Mouse (Mus musculus): ENCODE data around the gene Fbxo7.

The Fbxo7 gene

DNA sequence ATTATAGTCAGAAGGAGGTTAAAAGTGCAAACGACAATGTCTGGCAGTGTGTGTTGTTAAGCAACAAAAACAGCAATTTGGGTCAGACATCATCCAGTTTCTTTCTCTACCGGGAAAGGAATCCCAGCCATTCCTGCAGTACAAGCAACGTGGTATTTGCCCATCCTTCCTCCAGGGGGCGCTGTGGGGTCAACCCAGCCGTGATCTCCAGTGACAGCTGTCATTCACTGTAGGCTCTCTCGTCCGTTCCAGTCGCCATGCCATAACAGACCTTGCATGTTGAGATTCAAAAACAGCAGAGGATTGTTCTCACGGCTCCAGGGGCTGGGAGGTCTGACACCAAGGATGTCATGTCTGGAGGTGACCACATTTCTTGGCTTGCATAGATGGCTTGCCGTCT lies 70.1 kb downstream of the Fbxo7 start:
- peak; percentile 8 for DNase-seq

DNA sequence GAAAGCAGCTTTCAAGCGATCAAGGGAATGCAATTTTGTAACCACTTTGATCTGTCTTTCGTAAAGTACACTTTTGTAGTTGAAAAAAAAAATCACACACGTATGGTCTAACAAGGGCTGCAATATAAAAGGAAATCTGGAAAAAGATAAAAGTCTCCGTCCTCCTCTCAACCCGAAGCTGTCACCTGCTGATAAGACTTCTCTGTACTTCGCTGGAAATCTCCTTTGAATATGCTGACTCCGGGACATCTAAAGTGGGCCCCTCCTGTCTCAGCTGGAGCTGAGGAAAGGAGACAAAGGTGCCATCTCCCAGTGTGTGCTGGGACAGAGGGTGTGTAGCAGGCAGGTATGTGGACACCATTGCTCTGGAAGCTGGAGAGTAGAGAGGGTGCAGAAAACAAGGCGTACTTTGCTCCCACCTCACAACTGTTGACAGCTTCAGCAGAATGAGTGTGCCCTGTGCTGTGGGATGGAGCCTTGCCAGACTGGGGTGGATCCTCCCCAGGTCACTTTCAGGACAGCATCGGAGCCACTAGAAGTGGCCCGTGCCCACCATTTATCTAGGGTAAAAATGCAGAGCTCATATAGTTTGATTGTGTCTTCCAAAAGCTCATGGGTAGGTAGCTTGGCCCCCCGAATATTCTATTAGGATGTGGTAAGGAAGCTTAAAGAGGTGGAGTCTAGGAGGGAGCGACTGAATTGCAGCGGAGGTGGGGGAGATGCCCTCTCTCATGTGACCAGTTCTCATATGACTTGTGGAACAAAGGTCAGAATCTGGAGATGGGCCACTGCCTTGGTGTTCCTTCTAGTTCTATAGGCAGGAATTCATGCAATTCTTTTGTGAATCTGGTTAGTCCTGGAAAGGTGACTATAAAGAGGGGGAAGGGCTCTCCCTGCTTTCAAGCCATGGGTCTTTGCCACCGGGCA lies 71.6 kb downstream of the Fbxo7 start:
- no peak for DNase-seq

DNA sequence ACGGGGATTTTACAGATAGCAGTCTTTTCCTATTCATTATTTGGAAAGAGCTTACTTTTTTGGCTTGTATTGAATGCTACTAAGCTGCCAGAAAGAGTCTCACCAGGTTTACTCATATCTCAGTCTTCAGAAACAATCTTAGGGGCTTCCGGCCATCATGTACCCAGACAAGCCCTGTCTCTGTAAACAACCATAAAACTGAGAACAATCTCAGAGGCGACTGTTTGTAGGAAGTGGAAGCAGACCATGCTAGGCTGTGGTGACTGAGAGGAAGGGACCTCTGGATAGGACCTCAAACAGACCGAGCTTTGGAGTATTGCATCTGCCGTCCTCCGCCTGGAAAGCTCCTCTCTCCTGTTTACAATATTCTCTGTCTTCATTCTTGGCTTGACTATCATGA lies 76.6 kb downstream of the Fbxo7 start:
- DNase-seq, result no peak

DNA sequence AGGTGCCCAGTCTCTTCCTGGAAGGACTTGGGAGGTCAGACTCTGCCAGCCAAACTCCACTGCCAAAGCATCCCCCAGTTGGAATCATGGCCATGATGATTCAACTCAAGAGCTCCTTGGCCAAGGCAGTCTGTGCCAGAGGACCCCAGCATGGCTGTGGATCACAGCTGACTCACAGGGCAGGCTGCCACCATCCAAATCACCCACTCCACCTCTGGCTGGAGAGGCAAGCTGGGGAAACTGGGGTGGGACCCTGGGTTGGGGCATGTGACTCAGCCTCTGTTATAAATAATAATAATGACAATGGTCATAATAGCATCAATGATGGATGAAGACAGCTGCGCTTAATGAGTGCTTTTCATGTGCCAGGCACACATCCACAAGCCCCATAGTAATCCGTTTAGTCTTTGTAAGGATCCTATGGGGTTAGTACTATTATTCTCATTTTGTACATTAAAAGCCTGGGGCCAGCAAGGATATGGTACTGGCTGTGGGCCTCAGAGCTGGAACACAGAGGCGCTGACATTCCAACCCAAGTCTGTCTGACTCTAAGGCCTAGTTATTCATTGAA lies 78.6 kb downstream of the Fbxo7 start:
- no peak for DNase-seq

All from right cerebral cortex, adult 18-20 months (tissue).